Mouse (Mus musculus) WW6 (cell line): ENCODE measurements around the gene Crk.
A peak's percentile ranks its signal among the peaks of the same experiment; 100 is the strongest.
"Not testable (repeated sequence)": the region's sequence is repeated elsewhere in the genome, so short reads cannot be mapped to it uniquely, and the experiment has no call there.

Experiments
- DNase-seq: peaks from one replicate; pipeline ENCODE4 v3.0.0-alpha.2; 2013; ENCODE audit warnings: low read depth, low spot score

Crk gene

GRCm38 (mm10) chr11:75684956-75685355 lies 5.9 kb downstream of the Crk start:
- DNase-seq, result no peak

- DNase-seq, result no peak
Measured at GRCm38 (mm10) chr11:75687343-75687993, 8.4 kb downstream of the Crk start.

- no peak for DNase-seq
Measured at GRCm38 (mm10) chr11:75688132-75688531, 9.1 kb downstream of the Crk start.

GRCm38 (mm10) chr11:75689977-75690376 lies 10.9 kb downstream of the Crk start:
- DNase-seq, result no peak

- DNase-seq, result no peak
Measured at GRCm38 (mm10) chr11:75691047-75691446, 12.0 kb downstream of the Crk start.

GRCm38 (mm10) chr11:75693570-75693969 lies 14.5 kb downstream of the Crk start:
- DNase-seq, result no peak

- not testable (repeated sequence) for DNase-seq
Measured at GRCm38 (mm10) chr11:75697464-75697863, 18.4 kb downstream of the Crk start.

- no peak for DNase-seq
Measured at GRCm38 (mm10) chr11:75700557-75700956, 21.5 kb downstream of the Crk start.

- no peak for DNase-seq
Measured at GRCm38 (mm10) chr11:75702761-75703160, 23.7 kb downstream of the Crk start.

- no peak for DNase-seq
Measured at GRCm38 (mm10) chr11:75703748-75704147, 24.7 kb downstream of the Crk start.

GRCm38 (mm10) chr11:75713949-75714348 lies 34.9 kb downstream of the Crk start:
- DNase-seq, result no peak

- no peak for DNase-seq
Measured at GRCm38 (mm10) chr11:75715556-75715955, 36.5 kb downstream of the Crk start.

- DNase-seq, result no peak
Measured at GRCm38 (mm10) chr11:75716661-75717325, 37.7 kb downstream of the Crk start.

GRCm38 (mm10) chr11:75722339-75722738 lies 43.3 kb downstream of the Crk start:
- no peak for DNase-seq

GRCm38 (mm10) chr11:75727168-75727567 lies 48.1 kb downstream of the Crk start:
- no peak for DNase-seq

- DNase-seq, result not testable (repeated sequence)
Measured at GRCm38 (mm10) chr11:75727659-75728058, 48.6 kb downstream of the Crk start.

GRCm38 (mm10) chr11:75732434-75733226 lies 53.6 kb downstream of the Crk start, which contains the start of gene Ywhae:
Gene Ywhae (plus strand): TSS chr11:75732869.
- DNase-seq, result peak; percentile 93

GRCm38 (mm10) chr11:75733227-75733940 lies 54.3 kb downstream of the Crk start:
- no peak for DNase-seq

GRCm38 (mm10) chr11:75735462-75736252 lies 56.6 kb downstream of the Crk start:
- DNase-seq, result no peak

GRCm38 (mm10) chr11:75736978-75737377 lies 57.9 kb downstream of the Crk start:
- DNase-seq, result no peak
